Mouse (Mus musculus) ES-Bruce4 (cell line): ENCODE results near the gene Plekhg2. TPM values are rescaled to one million over a fixed set of nuclear protein-coding genes. Genes with fewer than 3 reads are reported as not detected.

ENCODE experiments used
- H3K27ac ChIP-seq: 2 replicates; pipeline ENCODE4 v1.5.1; 2012; ENCODE audit warnings: low read length, inconsistent platforms; ENCODE audit not compliant: insufficient read depth
- H3K27me3 ChIP-seq: 2 replicates; pipeline ENCODE4 v1.6.1; 2012; ENCODE audit warnings: mild to moderate bottlenecking, low read length, inconsistent platforms; ENCODE audit not compliant: control insufficient read depth, poor library complexity, insufficient read depth, severe bottlenecking
- H3K36me3 ChIP-seq: 2 replicates; pipeline ENCODE4 v1.6.1; 2012; ENCODE audit warnings: inconsistent platforms, mild to moderate bottlenecking, low read length, moderate library complexity; ENCODE audit not compliant: control insufficient read depth, poor library complexity, insufficient read depth, severe bottlenecking
- H3K4me1 ChIP-seq: one replicate; pipeline ENCODE4 v1.8.1; 2011; ENCODE audit warnings: low read length; ENCODE audit not compliant: control insufficient read depth, insufficient read depth
- H3K4me3 ChIP-seq: 2 replicates; pipeline ENCODE4 v1.5.1; 2011; ENCODE audit warnings: low read depth, mild to moderate bottlenecking, low read length
- H3K9ac ChIP-seq: 2 replicates; pipeline ENCODE4 v1.6.1; 2012; ENCODE audit warnings: low read depth, mild to moderate bottlenecking, inconsistent platforms; ENCODE audit not compliant: poor library complexity, severe bottlenecking
- H3K9me3 ChIP-seq: replicated peaks from 2 replicates; pipeline ENCODE4 v1.6.1; 2012; ENCODE audit warnings: mild to moderate bottlenecking, low read length, inconsistent platforms; ENCODE audit not compliant: control insufficient read depth, poor library complexity, insufficient read depth, severe bottlenecking
- CTCF ChIP-seq: IDR thresholded peaks from one replicate; pipeline ENCODE4 v1.8.1; 2011; ENCODE audit warnings: low read depth, low read length
- EP300 ChIP-seq: IDR thresholded peaks from 2 replicates; pipeline ENCODE4 v1.6.1; 2011; ENCODE audit warnings: low read depth, low read length; ENCODE audit not compliant: insufficient read depth
- POLR2A ChIP-seq: IDR thresholded peaks from one replicate; pipeline ENCODE4 v1.8.1; 2011; ENCODE audit warnings: low read length; ENCODE audit not compliant: insufficient read depth
- polyA plus RNA-seq: library from polyadenylated mRNA; stranded (reverse); fragments of >200 nt; gene quantifications from 2 replicates; pipeline ENCODE4 v1.2.4, GENCODE M21; 2011; ENCODE audit warnings: low read depth; ENCODE audit not compliant: missing spikeins, insufficient read depth, insufficient read length

Gene Plekhg2
- 85.5 and 90.1 TPM in 2 replicates for polyA plus RNA-seq

GRCm38 (mm10) chr7:28372251-28373108 lies at the start of gene Plekhg2:
Gene Plekhg2 (minus strand): TSS chr7:28372599.
- H3K9ac ChIP-seq: peak within 1 kb of the TSS; percentile 86
- H3K27me3 ChIP-seq: no peaks in the 10 kb centered on the region
- H3K36me3 ChIP-seq: peaks cover 2% of the 10 kb centered on the region
- peak within 1 kb of the TSS; percentile 98 for H3K4me3 ChIP-seq
- no peaks in the 10 kb centered on the region for H3K9me3 ChIP-seq
- H3K4me1 ChIP-seq: peaks cover 5% of the 10 kb centered on the region
- TF ChIP-seq POLR2A (no peak), EP300 (0 out of 2 replicates have a peak, but pooled peaks have one; percentile 38), CTCF (peak; percentile 19)
- H3K27ac ChIP-seq: peak within 1 kb of the TSS; percentile 76; the same call in 1 of the 2 replicates

- no peak overlapping the region for H3K9ac ChIP-seq
- H3K9me3 ChIP-seq: no peaks in the 10 kb centered on the region
- H3K4me3 ChIP-seq: no peak overlapping the region
- TF ChIP-seq EP300 (no peak), CTCF (no peak), POLR2A (no peak)
- H3K27me3 ChIP-seq: no peaks in the 10 kb centered on the region
- H3K27ac ChIP-seq: no peak overlapping the region
- H3K4me1 ChIP-seq: peaks cover 3% of the 10 kb centered on the region
- peaks cover 47% of the 10 kb centered on the region for H3K36me3 ChIP-seq
These were observed 47.0 kb upstream of the Plekhg2 start for GRCm38 (mm10) chr7:28419416-28419815.

- no peak overlapping the region for H3K9ac ChIP-seq
- H3K36me3 ChIP-seq: peaks cover 49% of the 10 kb centered on the region
- peak overlapping the region; percentile 3; the same call in 1 of the 2 replicates for H3K27ac ChIP-seq
- H3K9me3 ChIP-seq: no peaks in the 10 kb centered on the region
- peaks cover 3% of the 10 kb centered on the region for H3K4me1 ChIP-seq
- no peaks in the 10 kb centered on the region for H3K27me3 ChIP-seq
- TF ChIP-seq POLR2A: no peak
- TF ChIP-seq EP300: peak; percentile 84
- H3K4me3 ChIP-seq: no peak overlapping the region
These were observed 45.8 kb upstream of the Plekhg2 start for GRCm38 (mm10) chr7:28418096-28418670.

GRCm38 (mm10) chr7:28417368-28417767 lies 45.0 kb upstream of the Plekhg2 start:
- no peaks in the 10 kb centered on the region for H3K9me3 ChIP-seq
- H3K27ac ChIP-seq: no peak overlapping the region
- H3K4me1 ChIP-seq: peaks cover 3% of the 10 kb centered on the region
- no peak overlapping the region for H3K9ac ChIP-seq
- H3K4me3 ChIP-seq: no peak overlapping the region
- peaks cover 49% of the 10 kb centered on the region for H3K36me3 ChIP-seq
- H3K27me3 ChIP-seq: no peaks in the 10 kb centered on the region
- TF ChIP-seq EP300: no peak
- TF ChIP-seq CTCF: peak; percentile 35
- no peak for TF ChIP-seq POLR2A

GRCm38 (mm10) chr7:28412826-28413225 lies 40.4 kb upstream of the Plekhg2 start:
- TF ChIP-seq CTCF (peak; percentile 16), EP300 (no peak)
- Histone ChIP-seq H3K4me1 (no peaks in the 10 kb centered on the region), H3K36me3 (peaks cover 51% of the 10 kb centered on the region), H3K27me3 (no peaks in the 10 kb centered on the region), H3K27ac (no peak overlapping the region), H3K4me3 (no peak overlapping the region), H3K9me3 (no peaks in the 10 kb centered on the region), H3K9ac (no peak overlapping the region)
